Mouse (Mus musculus) stomach, embryonic 16.5 days (tissue): ENCODE measurements around the gene Cdc42bpa. TPM values are rescaled to one million over a fixed set of nuclear protein-coding genes. Genes with fewer than 3 reads are reported as not detected.

ENCODE experiments used
- polyA plus RNA-seq: library from polyadenylated mRNA; unstranded; fragments of >200 nt; fragmentation: Nextera tagmentation; extraction: Ambion mirVana; gene quantifications from 2 replicates; pipeline ENCODE4 v1.2.1, GENCODE M21; 2015

The Cdc42bpa gene
- polyA plus RNA-seq, 1 experiment from 2014 or later = 16.3 TPM

Other genes starting within 250 kb of the Cdc42bpa start
- 0.04 TPM in 1 of 2 replicates, not detected in the other for gene Kif28, start 215.2 kb upstream of the Cdc42bpa start, polyA plus RNA-seq
- gene Gm10518, start 157.1 kb upstream of the Cdc42bpa start, polyA plus RNA-seq = not detected in 2 replicates
- gene Ahctf1, start 156.8 kb upstream of the Cdc42bpa start, polyA plus RNA-seq = 18.1 and 19.0 TPM in 2 replicates
- 25.7 and 38.3 TPM in 2 replicates for gene Coq8a, start 239.1 kb downstream of the Cdc42bpa start, polyA plus RNA-seq